Mouse (Mus musculus): Measurements from ENCODE around the gene Hdac10.

DNA sequence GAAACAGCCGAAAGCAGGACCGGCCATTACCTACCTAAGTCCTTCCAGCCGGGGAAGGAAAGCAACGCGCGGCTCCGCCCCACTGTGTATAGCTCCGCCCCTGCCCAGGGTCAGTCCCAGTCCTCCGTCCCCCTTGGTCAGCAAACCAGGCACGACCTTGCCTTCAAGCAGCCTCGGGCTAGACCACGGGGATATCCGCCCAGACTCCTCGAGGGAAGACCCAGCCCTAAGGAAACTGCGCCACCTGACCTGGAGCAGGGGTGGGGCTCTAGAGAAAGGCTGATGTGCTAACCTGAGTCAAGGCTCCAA is 45.4 kb upstream of the Hdac10 start:
- no peak for TF ChIP-seq GATA1 (IDR thresholded peaks at IDR 0.05; ENCODE audit: borderline replicate concordance, low read length)
- TF ChIP-seq FLI1 (IDR thresholded peaks at IDR 0.05; ENCODE audit: low read length): no peak
